Mouse (Mus musculus) erythroblast, embryonic 14.5 days (primary cell): ENCODE data around the gene Rpl19.

Source experiments
- GATA1 ChIP-seq: IDR thresholded peaks from 2 replicates; pipeline ENCODE4 v1.6.1; 2012; ENCODE audit warnings: low read length, inconsistent platforms, mixed read lengths
- TAL1 ChIP-seq: IDR thresholded peaks from 3 replicates; pipeline ENCODE4 v1.6.1; 2012; ENCODE audit warnings: low read length, inconsistent platforms, mixed read lengths

DNA sequence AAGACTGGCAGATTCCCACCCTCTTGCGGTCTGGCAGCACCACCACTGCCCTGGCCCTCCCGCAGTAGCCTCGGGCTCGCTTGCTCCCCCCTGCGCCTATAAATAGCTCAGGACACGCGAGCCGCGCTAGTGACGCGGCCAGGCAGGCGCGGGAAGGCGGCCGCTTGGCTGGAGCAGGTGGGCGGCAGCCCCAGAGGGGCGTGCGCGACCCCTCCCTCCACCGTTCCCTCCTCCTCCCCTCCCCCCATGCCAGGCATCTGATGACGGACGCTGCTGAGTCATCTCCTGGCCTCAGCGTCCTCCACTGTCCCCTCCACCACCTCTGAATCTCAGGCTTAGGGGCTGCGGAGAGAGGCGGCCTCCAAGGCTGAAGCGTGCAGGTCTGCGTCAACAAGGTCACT lies 9.5 kb downstream of the Rpl19 start:
- TF ChIP-seq GATA1 = no peak
- TF ChIP-seq TAL1 = no peak
